ENCODE assay signal across 12 mouse cellular contexts in the genomic region with DNA sequence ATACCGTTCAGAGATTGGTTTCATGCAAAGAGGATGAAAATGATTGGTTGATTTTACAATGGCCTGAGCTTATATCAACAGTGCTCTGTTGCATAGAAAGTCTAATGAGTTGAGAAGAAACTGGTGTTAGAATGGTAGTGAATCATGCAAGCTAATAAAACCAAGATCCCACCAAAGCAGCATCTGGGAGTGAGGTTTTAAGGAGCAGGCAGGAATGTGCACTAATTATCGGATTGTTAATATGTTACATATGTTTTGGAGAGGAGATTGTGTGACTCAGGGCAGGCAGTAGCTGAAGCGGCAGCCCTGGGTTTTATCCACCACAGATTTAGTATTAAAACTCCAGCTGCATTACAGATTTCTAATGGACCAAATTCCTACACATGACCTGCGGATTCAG.
"Had no signal": no experiment of that assay in that cellular context is flagged by ENCODE, and none has a peak within 500 bp of the region (broad histone marks: within the 10 kb centered on the region; RNA-seq: fewer than 3 reads in every experiment).

No protein-coding gene starts in this region.

- H3K36me3 ChIP-seq: liver, embryonic 13.5 days; midbrain, embryonic 12.5 days; midbrain, embryonic 15.5 days; neural tube, embryonic 13.5 days had no signal

- H3K4me2 ChIP-seq: liver, embryonic 13.5 days; midbrain, embryonic 12.5 days; midbrain, embryonic 15.5 days; neural tube, embryonic 13.5 days had no signal

- H3K4me1 ChIP-seq: liver, embryonic 13.5 days; midbrain, embryonic 12.5 days; midbrain, embryonic 15.5 days; neural tube, embryonic 13.5 days had no signal

- H3K9me3 ChIP-seq: liver, embryonic 13.5 days; midbrain, embryonic 12.5 days; midbrain, embryonic 15.5 days; neural tube, embryonic 13.5 days had no signal

- H3K4me3 ChIP-seq: liver, embryonic 13.5 days; midbrain, embryonic 12.5 days; midbrain, embryonic 15.5 days; myocyte; neural tube, embryonic 13.5 days had no signal

- ATAC-seq: intestine, postnatal 0 days; midbrain, embryonic 15.5 days had no signal

- H3K9ac ChIP-seq: liver, embryonic 13.5 days; midbrain, embryonic 12.5 days; midbrain, embryonic 15.5 days; neural tube, embryonic 13.5 days had no signal

- H3K27ac ChIP-seq: liver, embryonic 13.5 days; macrophage; midbrain, embryonic 12.5 days; midbrain, embryonic 15.5 days; neural tube, embryonic 13.5 days had no signal

- H3K27me3 ChIP-seq: liver, embryonic 13.5 days; midbrain, embryonic 12.5 days; midbrain, embryonic 15.5 days; neural tube, embryonic 13.5 days had no signal

- DNase-seq: kidney, adult 8-10 months; liver, embryonic 13.5 days; lung, adult 2 months; retina, postnatal 1 day; thymus, adult 18-20 months; thymus, postnatal 36 days had no signal
